Mouse (Mus musculus) stomach, embryonic 15.5 days (tissue): ENCODE data around the gene Phf24. TPM values are rescaled to one million over a fixed set of nuclear protein-coding genes. Genes with fewer than 3 reads are reported as not detected.

Source experiments
- ATAC-seq: fragments of 200-750 bp; cut with Nextera tagmentation; 2 replicates; pipeline ENCODE4 v1.8.0; 2017; ENCODE audit warnings: low read depth, moderate number of reproducible peaks, moderate TSS enrichment; ENCODE audit not compliant: insufficient read depth, low FRiP score
- H3K27ac ChIP-seq: fragments of 300-500 bp; sonication (generic); 2 replicates; pipeline ENCODE4 v1.5.1; 2015; ENCODE audit warnings: mild to moderate bottlenecking, inconsistent platforms
- H3K27me3 ChIP-seq: fragments of 300-500 bp; sonication (generic); replicated peaks from 2 replicates; pipeline ENCODE4 v1.6.1; 2015; ENCODE audit warnings: inconsistent platforms
- H3K36me3 ChIP-seq: fragments of 300-500 bp; sonication (generic); 2 replicates; pipeline ENCODE4 v1.6.1; 2015; ENCODE audit warnings: inconsistent platforms
- H3K4me1 ChIP-seq: fragments of 300-500 bp; sonication (generic); 2 replicates; pipeline ENCODE4 v1.6.1; 2015; ENCODE audit warnings: inconsistent platforms
- H3K4me2 ChIP-seq: fragments of 300-500 bp; sonication (generic); 2 replicates; pipeline ENCODE4 v1.6.1; 2015; ENCODE audit warnings: mild to moderate bottlenecking, inconsistent platforms
- H3K4me3 ChIP-seq: fragments of 300-500 bp; sonication (generic); replicated peaks from 2 replicates; pipeline ENCODE4 v1.5.1; 2015; ENCODE audit warnings: inconsistent platforms
- H3K9ac ChIP-seq: fragments of 300-500 bp; sonication (generic); 2 replicates; pipeline ENCODE4 v1.6.1; 2015; ENCODE audit warnings: inconsistent platforms
- H3K9me3 ChIP-seq: fragments of 300-500 bp; sonication (generic); 2 replicates; pipeline ENCODE4 v1.6.1; 2016; ENCODE audit warnings: inconsistent platforms
- whole genome bisulfite sequencing: fragments of 180-500 bp; shearing (Covaris S2); methylation state at CpG from one replicate; pipeline ENCODE4 v1.1.7; 2015; 5-methylcytosine and 5-hydroxymethylcytosine counted together
- polyA plus RNA-seq: library from polyadenylated mRNA; unstranded; fragments of >200 nt; fragmentation: Nextera tagmentation; extraction: Ambion mirVana; gene quantifications from 2 replicates; pipeline ENCODE4 v1.2.1, GENCODE M21; 2015

Phf24 gene
- polyA plus RNA-seq, 1 experiment from 2014 or later, result 1.1 TPM

DNA sequence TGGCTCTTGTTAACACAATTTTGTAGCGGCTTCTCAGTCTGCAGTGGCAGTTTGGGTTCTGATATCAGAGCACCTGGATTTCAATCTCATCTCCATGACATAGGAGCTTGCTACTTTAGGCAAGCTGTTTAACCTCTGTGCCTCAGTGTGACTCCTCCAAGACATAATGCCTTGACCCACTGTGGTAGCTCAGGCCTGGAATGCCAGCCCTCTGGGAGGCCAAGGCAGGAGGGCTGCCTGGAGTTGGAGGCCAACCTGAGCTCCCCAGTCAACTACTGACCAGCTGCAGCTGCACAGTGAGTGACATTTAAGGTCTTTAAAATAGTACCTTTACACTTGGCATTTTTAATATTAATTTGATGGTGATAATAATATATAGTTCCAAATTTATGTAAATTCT lies 494 bp upstream of the Phf24 start:
- no peak for ATAC-seq
- no peaks in the 10 kb centered on the region; the same call in 1 of the 2 replicates for H3K4me1 ChIP-seq
- no peak overlapping the region for H3K4me2 ChIP-seq
- no peaks in the 10 kb centered on the region for H3K36me3 ChIP-seq
- no peak overlapping the region for H3K27ac ChIP-seq
- peaks cover 39% of the 10 kb centered on the region for H3K27me3 ChIP-seq
- no peak overlapping the region for H3K9ac ChIP-seq
- H3K9me3 ChIP-seq, result no peaks in the 10 kb centered on the region
- no peak overlapping the region for H3K4me3 ChIP-seq
- 83% methylated on average over 1 of the region's 1 CpGs for WGBS

DNA sequence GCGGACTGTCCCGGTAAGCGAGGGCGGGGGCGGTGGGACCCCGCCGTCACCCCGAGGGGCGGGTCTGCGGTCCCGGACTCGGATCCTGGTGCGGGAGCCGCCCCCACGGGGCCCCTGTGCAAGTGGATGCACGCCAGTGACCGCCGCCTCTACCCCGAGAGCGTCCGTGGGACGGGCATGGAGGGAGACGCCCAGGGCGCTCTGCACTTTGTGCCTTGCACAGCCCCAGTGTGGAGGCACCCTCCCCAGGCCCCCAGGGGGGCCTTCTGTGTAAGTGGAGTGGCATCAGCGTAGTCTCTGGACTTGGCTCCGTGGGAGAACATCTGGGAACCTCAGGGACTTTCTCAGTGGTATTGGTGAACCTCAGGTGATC lies 928 bp downstream of the Phf24 start:
- H3K36me3 ChIP-seq, result no peaks in the 10 kb centered on the region
- H3K27ac ChIP-seq, result no peak overlapping the region
- H3K4me1 ChIP-seq, result no peaks in the 10 kb centered on the region; the same call in 1 of the 2 replicates
- ATAC-seq, result peak; percentile 56; the same call in 1 of the 2 replicates
- peaks cover 39% of the 10 kb centered on the region for H3K27me3 ChIP-seq
- H3K9ac ChIP-seq, result peak overlapping the region; percentile 47
- H3K9me3 ChIP-seq, result no peaks in the 10 kb centered on the region
- H3K4me3 ChIP-seq, result peak overlapping the region; percentile 54
- WGBS, result 4% methylated on average over 20 of the region's 26 CpGs
- peak overlapping the region; percentile 90 for H3K4me2 ChIP-seq

GRCm38 (mm10) chr4:42920726-42921125 lies 4.3 kb downstream of the Phf24 start:
- no peak overlapping the region for H3K27ac ChIP-seq
- 50% methylated on average over 9 of the region's 9 CpGs for WGBS
- no peak for ATAC-seq
- no peaks in the 10 kb centered on the region for H3K36me3 ChIP-seq
- peaks cover 24% of the 10 kb centered on the region for H3K27me3 ChIP-seq
- no peak overlapping the region for H3K9ac ChIP-seq
- no peaks in the 10 kb centered on the region for H3K9me3 ChIP-seq
- H3K4me2 ChIP-seq, result no peak overlapping the region
- no peak overlapping the region for H3K4me3 ChIP-seq
- H3K4me1 ChIP-seq, result no peaks in the 10 kb centered on the region; the same call in 1 of the 2 replicates

DNA sequence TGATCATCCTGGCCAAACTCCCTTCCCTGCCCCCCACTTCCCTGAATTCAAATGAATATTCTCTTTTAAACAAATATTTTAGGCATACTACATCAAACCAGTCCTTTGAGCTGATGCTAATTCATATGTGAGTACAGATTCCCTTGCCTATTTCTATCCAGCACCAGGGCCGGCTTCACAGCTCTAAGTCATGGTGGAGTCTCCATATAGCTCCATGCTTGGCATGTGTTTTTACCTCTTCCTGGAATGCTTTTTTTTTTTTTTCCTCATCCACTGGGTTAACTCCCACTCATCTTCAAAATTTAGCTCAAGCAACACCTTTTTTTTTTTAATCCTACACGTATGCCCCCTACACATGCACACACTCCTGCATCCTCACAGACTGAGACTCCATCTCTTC lies 5.1 kb downstream of the Phf24 start:
- H3K4me3 ChIP-seq, result no peak overlapping the region
- no peaks in the 10 kb centered on the region for H3K36me3 ChIP-seq
- 67% methylated on average over 2 of the region's 2 CpGs for WGBS
- H3K4me2 ChIP-seq, result no peak overlapping the region
- no peak overlapping the region for H3K27ac ChIP-seq
- no peaks in the 10 kb centered on the region; the same call in 1 of the 2 replicates for H3K4me1 ChIP-seq
- no peaks in the 10 kb centered on the region for H3K9me3 ChIP-seq
- ATAC-seq, result no peak
- no peak overlapping the region for H3K9ac ChIP-seq
- H3K27me3 ChIP-seq, result peaks cover 21% of the 10 kb centered on the region

GRCm38 (mm10) chr4:42922056-42922455 lies 5.6 kb downstream of the Phf24 start:
- 57% methylated on average over 6 of the region's 6 CpGs for WGBS
- Histone ChIP-seq H3K9me3 (no peaks in the 10 kb centered on the region), H3K27ac (no peak overlapping the region), H3K4me2 (no peak overlapping the region), H3K9ac (no peak overlapping the region), H3K4me3 (no peak overlapping the region), H3K27me3 (peaks cover 17% of the 10 kb centered on the region), H3K4me1 (no peaks in the 10 kb centered on the region), H3K36me3 (no peaks in the 10 kb centered on the region)
- no peak for ATAC-seq

- no peak for ATAC-seq
- Histone ChIP-seq H3K36me3 (no peaks in the 10 kb centered on the region), H3K27me3 (peaks cover 13% of the 10 kb centered on the region), H3K4me1 (no peaks in the 10 kb centered on the region), H3K27ac (no peak overlapping the region), H3K4me2 (no peak overlapping the region), H3K9me3 (no peaks in the 10 kb centered on the region), H3K4me3 (no peak overlapping the region), H3K9ac (no peak overlapping the region)
- WGBS, result 71% methylated on average over 8 of the region's 8 CpGs
Measured at GRCm38 (mm10) chr4:42922461-42922860, 6.0 kb downstream of the Phf24 start.

GRCm38 (mm10) chr4:42924095-42924710 lies 7.7 kb downstream of the Phf24 start:
- 75% methylated on average over 13 of the region's 13 CpGs for WGBS
- ATAC-seq, result no peak
- Histone ChIP-seq H3K4me3 (no peak overlapping the region), H3K36me3 (no peaks in the 10 kb centered on the region), H3K4me2 (no peak overlapping the region), H3K9me3 (no peaks in the 10 kb centered on the region), H3K27ac (no peak overlapping the region), H3K4me1 (no peaks in the 10 kb centered on the region), H3K9ac (no peak overlapping the region), H3K27me3 (no peaks in the 10 kb centered on the region)

GRCm38 (mm10) chr4:42928209-42928608 lies 11.7 kb downstream of the Phf24 start:
- no peak overlapping the region for H3K9ac ChIP-seq
- ATAC-seq, result no peak
- 75% methylated on average over 5 of the region's 5 CpGs for WGBS

DNA sequence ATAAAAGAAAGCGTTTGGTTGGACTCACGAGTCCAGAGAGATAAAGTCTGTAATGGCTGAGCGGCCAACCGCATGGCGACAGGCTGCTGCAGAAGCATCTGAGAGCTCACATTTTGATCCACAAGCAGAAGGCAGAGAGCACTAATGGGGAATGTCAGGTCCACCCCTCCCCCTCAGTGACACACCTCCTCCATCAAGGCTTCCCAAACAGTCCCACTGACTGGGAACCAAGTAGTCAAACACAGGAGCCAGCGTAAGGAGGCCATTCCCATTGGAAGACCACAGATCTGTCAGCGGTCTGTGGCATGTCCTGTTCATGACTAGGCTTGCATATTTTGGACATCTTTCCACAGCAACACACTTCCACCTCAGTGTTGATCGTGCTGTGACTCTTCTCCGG lies 12.5 kb downstream of the Phf24 start:
- H3K27me3 ChIP-seq, result no peaks in the 10 kb centered on the region
- no peaks in the 10 kb centered on the region for H3K36me3 ChIP-seq
- WGBS, result 95% methylated on average over 9 of the region's 9 CpGs
- ATAC-seq, result no peak
- H3K4me3 ChIP-seq, result no peak overlapping the region
- no peaks in the 10 kb centered on the region for H3K9me3 ChIP-seq
- H3K4me2 ChIP-seq, result no peak overlapping the region
- H3K9ac ChIP-seq, result no peak overlapping the region
- H3K27ac ChIP-seq, result no peak overlapping the region
- peaks cover 6% of the 10 kb centered on the region for H3K4me1 ChIP-seq

More at GRCm38 (mm10) chr4:42928209-42928608, 11.7 kb downstream of the Phf24 start:
- Histone ChIP-seq H3K9me3 (no peaks in the 10 kb centered on the region), H3K36me3 (no peaks in the 10 kb centered on the region), H3K4me2 (no peak overlapping the region), H3K27me3 (no peaks in the 10 kb centered on the region), H3K4me3 (no peak overlapping the region), H3K4me1 (no peaks in the 10 kb centered on the region), H3K27ac (no peak overlapping the region)

DNA sequence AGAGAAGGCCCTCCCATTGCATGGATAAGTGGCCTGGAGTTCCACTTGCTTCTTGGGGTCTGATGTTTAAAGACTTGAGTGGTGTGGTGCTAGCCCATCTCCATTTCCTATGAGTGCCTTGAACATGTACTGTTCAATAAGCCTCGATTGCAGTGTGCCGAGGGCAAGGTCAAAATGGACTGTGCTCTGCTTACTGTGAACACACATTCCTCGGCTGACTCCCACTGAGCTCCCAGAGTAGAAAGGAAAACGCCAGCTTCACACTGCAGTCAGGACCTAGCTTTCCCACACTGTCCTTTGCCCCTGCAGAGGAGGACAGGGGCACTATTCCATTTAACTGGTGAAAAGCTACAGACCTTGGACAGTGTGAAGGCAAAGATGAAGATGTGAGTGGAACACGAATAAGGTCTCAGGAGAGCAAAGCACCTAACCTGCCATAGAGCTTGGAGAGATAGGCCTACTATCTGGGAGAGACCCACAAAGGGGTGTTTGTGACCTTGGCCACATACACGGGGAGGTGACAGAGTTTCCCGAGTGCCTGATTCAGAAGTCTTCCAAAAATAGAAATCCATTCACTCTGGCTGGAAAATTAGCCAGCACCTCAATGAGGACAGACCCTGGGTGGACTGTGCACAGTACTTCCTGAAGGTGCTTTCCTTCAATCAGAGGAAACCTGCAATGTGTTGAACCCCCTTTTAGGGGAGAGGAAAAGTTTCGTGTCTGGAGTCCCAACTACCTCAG lies 15.9 kb downstream of the Phf24 start:
- ATAC-seq, result no peak
- Histone ChIP-seq H3K4me1 (peaks cover 8% of the 10 kb centered on the region), H3K4me2 (no peak overlapping the region), H3K36me3 (no peaks in the 10 kb centered on the region), H3K9ac (no peak overlapping the region), H3K9me3 (no peaks in the 10 kb centered on the region), H3K4me3 (no peak overlapping the region), H3K27ac (no peak overlapping the region), H3K27me3 (0 out of 2 replicates have a peak, but pooled peaks cover 3% of the 10 kb centered on the region)
- 67% methylated on average over 8 of the region's 8 CpGs for WGBS

DNA sequence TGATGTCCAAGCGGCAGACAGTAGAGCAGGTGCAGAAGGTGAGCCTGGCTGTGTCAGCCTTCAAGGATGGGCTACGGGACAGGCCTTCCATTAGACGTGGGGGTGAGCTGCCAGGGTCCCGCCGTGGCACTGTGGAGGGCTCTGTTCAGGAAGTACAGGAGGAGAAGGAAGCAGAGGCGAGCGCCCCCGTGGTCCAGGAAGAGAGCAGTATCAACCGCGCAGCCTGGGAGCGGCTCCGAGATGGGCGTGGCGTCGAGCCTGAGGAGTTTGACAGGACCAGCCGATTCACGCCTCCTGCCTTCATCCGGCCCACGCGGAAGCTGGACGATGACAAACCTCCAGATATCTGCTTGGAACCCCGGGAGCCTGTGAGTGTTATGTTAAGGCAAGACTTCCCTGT lies 17.2 kb downstream of the Phf24 start:
- Histone ChIP-seq H3K4me3 (peak overlapping the region; percentile 15), H3K27me3 (0 out of 2 replicates have a peak, but pooled peaks cover 7% of the 10 kb centered on the region), H3K9me3 (no peaks in the 10 kb centered on the region), H3K4me2 (peak overlapping the region; percentile 49), H3K27ac (no peak overlapping the region), H3K36me3 (no peaks in the 10 kb centered on the region), H3K9ac (no peak overlapping the region), H3K4me1 (peaks cover 8% of the 10 kb centered on the region)
- WGBS, result 7% methylated on average over 22 of the region's 22 CpGs
- peak; percentile 71 for ATAC-seq

- 81% methylated on average over 7 of the region's 7 CpGs for WGBS
- Histone ChIP-seq H3K4me3 (no peak overlapping the region), H3K4me1 (no peaks in the 10 kb centered on the region), H3K9me3 (no peaks in the 10 kb centered on the region), H3K36me3 (no peaks in the 10 kb centered on the region), H3K27ac (no peak overlapping the region), H3K4me2 (no peak overlapping the region), H3K9ac (no peak overlapping the region), H3K27me3 (0 out of 2 replicates have a peak, but pooled peaks cover 5% of the 10 kb centered on the region)
- ATAC-seq, result no peak
Measured at GRCm38 (mm10) chr4:42941396-42941795, 24.9 kb downstream of the Phf24 start.
